Mouse (Mus musculus): ENCODE measurements around the gene Per2. TPM values are rescaled to one million over a fixed set of nuclear protein-coding genes. Genes with fewer than 3 reads are reported as not detected.
A peak's percentile ranks its signal among the peaks of the same experiment; 100 is the strongest.

Gene Per2
- polyA plus RNA-seq, 1 experiment: 4.9 TPM

GRCm38 (mm10) chr1:91419862-91420600 lies 39.1 kb downstream of the Per2 start:
- Histone ChIP-seq H3K4me1 (ENCODE audit: control insufficient read depth, insufficient read depth, low read length) (no peaks in the 10 kb centered on the region), H3K27ac (ENCODE audit: insufficient read depth, low read depth, low read length) (no peak overlapping the region), H3K4me3 (ENCODE audit: insufficient read depth, low read length) (no peak overlapping the region)
- no peak for TF ChIP-seq POLR2A (IDR thresholded peaks at IDR 0.05; ENCODE audit: borderline replicate concordance, low read depth, low read length)
- TF ChIP-seq CTCF (IDR thresholded peaks at IDR 0.05; ENCODE audit: low read depth, low read length): no peak

- no peak for TF ChIP-seq POLR2A (IDR thresholded peaks at IDR 0.05; ENCODE audit: borderline replicate concordance, low read depth, low read length)
Observed at GRCm38 (mm10) chr1:91417991-91418390, 41.1 kb downstream of the Per2 start.

GRCm38 (mm10) chr1:91415311-91415710 lies 43.8 kb downstream of the Per2 start:
- no peak for TF ChIP-seq POLR2A (IDR thresholded peaks at IDR 0.05; ENCODE audit: borderline replicate concordance, low read depth, low read length)
- peaks cover 6% of the 10 kb centered on the region; the same call in 1 of the 2 replicates for H3K4me1 ChIP-seq (ENCODE audit: control insufficient read depth, insufficient read depth, low read length)
- no peak overlapping the region for H3K27ac ChIP-seq (ENCODE audit: insufficient read depth, low read depth, low read length)
- no peak overlapping the region for H3K4me3 ChIP-seq (ENCODE audit: insufficient read depth, low read length)

More at GRCm38 (mm10) chr1:91417991-91418390, 41.1 kb downstream of the Per2 start:
- Histone ChIP-seq H3K27ac (ENCODE audit: insufficient read depth, low read depth, low read length) (no peak overlapping the region), H3K4me1 (ENCODE audit: control insufficient read depth, insufficient read depth, low read length) (peaks cover 6% of the 10 kb centered on the region; the same call in 1 of the 2 replicates), H3K4me3 (ENCODE audit: insufficient read depth, low read length) (no peak overlapping the region)

- H3K4me1 ChIP-seq (ENCODE audit: control insufficient read depth, insufficient read depth, low read length): peaks cover 6% of the 10 kb centered on the region; the same call in 1 of the 2 replicates
- no peak overlapping the region for H3K4me3 ChIP-seq (ENCODE audit: insufficient read depth, low read length)
- no peak overlapping the region for H3K27ac ChIP-seq (ENCODE audit: insufficient read depth, low read depth, low read length)
- TF ChIP-seq POLR2A (IDR thresholded peaks at IDR 0.05; ENCODE audit: borderline replicate concordance, low read depth, low read length): no peak
- TF ChIP-seq CTCF (IDR thresholded peaks at IDR 0.05; ENCODE audit: low read depth, low read length): no peak
Observed at GRCm38 (mm10) chr1:91414903-91415302, 44.2 kb downstream of the Per2 start.

- H3K4me1 ChIP-seq (ENCODE audit: control insufficient read depth, insufficient read depth, low read length): peaks cover 6% of the 10 kb centered on the region; the same call in 1 of the 2 replicates
- peak within 1 kb of the TSS; percentile 34 for H3K27ac ChIP-seq (ENCODE audit: insufficient read depth, low read depth, low read length)
- peak within 1 kb of the TSS; percentile 76 for H3K4me3 ChIP-seq (ENCODE audit: insufficient read depth, low read length)
- peak; percentile 7; the same call in 1 of the 2 replicates for TF ChIP-seq CTCF (IDR thresholded peaks at IDR 0.05; ENCODE audit: low read depth, low read length)
- TF ChIP-seq POLR2A (IDR thresholded peaks at IDR 0.05; ENCODE audit: borderline replicate concordance, low read depth, low read length): no peak
Observed at GRCm38 (mm10) chr1:91413898-91414594, 45.1 kb downstream of the Per2 start, which contains the start of gene Hes6. Gene Hes6 (minus strand): TSS chr1:91414038.

- no peak for TF ChIP-seq POLR2A (IDR thresholded peaks at IDR 0.05; ENCODE audit: borderline replicate concordance, low read depth, low read length)
- no peak for TF ChIP-seq CTCF (IDR thresholded peaks at IDR 0.05; ENCODE audit: low read depth, low read length)
- Histone ChIP-seq H3K4me3 (ENCODE audit: insufficient read depth, low read length) (peak overlapping the region; percentile 59), H3K4me1 (ENCODE audit: control insufficient read depth, insufficient read depth, low read length) (peaks cover 6% of the 10 kb centered on the region; the same call in 1 of the 2 replicates), H3K27ac (ENCODE audit: insufficient read depth, low read depth, low read length) (peak overlapping the region; percentile 34)
Observed at GRCm38 (mm10) chr1:91413536-91413897, 45.6 kb downstream of the Per2 start.

- Histone ChIP-seq H3K4me3 (ENCODE audit: insufficient read depth, low read length) (peak overlapping the region; percentile 76), H3K27ac (ENCODE audit: insufficient read depth, low read depth, low read length) (peak overlapping the region; percentile 34), H3K4me1 (ENCODE audit: control insufficient read depth, insufficient read depth, low read length) (peaks cover 6% of the 10 kb centered on the region; the same call in 1 of the 2 replicates)
- no peak; the same call in 1 of the 2 replicates for TF ChIP-seq POLR2A (IDR thresholded peaks at IDR 0.05; ENCODE audit: borderline replicate concordance, low read depth, low read length)
- no peak for TF ChIP-seq CTCF (IDR thresholded peaks at IDR 0.05; ENCODE audit: low read depth, low read length)
Observed at GRCm38 (mm10) chr1:91413030-91413506, 46.1 kb downstream of the Per2 start.

GRCm38 (mm10) chr1:91412286-91413029 lies 46.7 kb downstream of the Per2 start:
- Histone ChIP-seq H3K4me3 (ENCODE audit: insufficient read depth, low read length) (peak overlapping the region; percentile 76), H3K4me1 (ENCODE audit: control insufficient read depth, insufficient read depth, low read length) (peaks cover 6% of the 10 kb centered on the region; the same call in 1 of the 2 replicates), H3K27ac (ENCODE audit: insufficient read depth, low read depth, low read length) (no peak overlapping the region)
- TF ChIP-seq CTCF (IDR thresholded peaks at IDR 0.05; ENCODE audit: low read depth, low read length): no peak
- TF ChIP-seq POLR2A (IDR thresholded peaks at IDR 0.05; ENCODE audit: borderline replicate concordance, low read depth, low read length): no peak

- Histone ChIP-seq H3K4me3 (ENCODE audit: insufficient read depth, low read length) (peak overlapping the region; percentile 76), H3K27ac (ENCODE audit: insufficient read depth, low read depth, low read length) (no peak overlapping the region), H3K4me1 (ENCODE audit: control insufficient read depth, insufficient read depth, low read length) (peaks cover 6% of the 10 kb centered on the region; the same call in 1 of the 2 replicates)
- no peak for TF ChIP-seq CTCF (IDR thresholded peaks at IDR 0.05; ENCODE audit: low read depth, low read length)
- TF ChIP-seq POLR2A (IDR thresholded peaks at IDR 0.05; ENCODE audit: borderline replicate concordance, low read depth, low read length): no peak
Observed at GRCm38 (mm10) chr1:91411631-91412285, 47.4 kb downstream of the Per2 start.
